Mouse (Mus musculus) testis, adult 2 months (tissue): ENCODE results near the gene Tnpo3. TPM values are rescaled to one million over a fixed set of nuclear protein-coding genes. Genes with fewer than 3 reads are reported as not detected.
"Not testable (repeated sequence)": the region's sequence is repeated elsewhere in the genome, so short reads cannot be mapped to it uniquely, and the experiment has no call there.

Experiments
- H3K27ac ChIP-seq: fragments of 200-500 bp; 2 replicates; pipeline ENCODE4 v1.5.1; 2012; ENCODE audit warnings: low read depth, low read length; ENCODE audit not compliant: control insufficient read depth, insufficient read depth
- H3K27me3 ChIP-seq: fragments of 200-500 bp; 2 replicates; pipeline ENCODE4 v1.6.1; 2012; ENCODE audit warnings: mild to moderate bottlenecking, low read length, moderate library complexity; ENCODE audit not compliant: control insufficient read depth, insufficient read depth
- H3K36me3 ChIP-seq: fragments of 200-500 bp; 2 replicates; pipeline ENCODE4 v1.6.1; 2012; ENCODE audit warnings: mild to moderate bottlenecking, low read length; ENCODE audit not compliant: control insufficient read depth, insufficient read depth
- H3K4me1 ChIP-seq: fragments of 200-500 bp; 2 replicates; pipeline ENCODE4 v1.6.1; 2012; ENCODE audit warnings: low read length; ENCODE audit not compliant: control insufficient read depth, insufficient read depth
- H3K4me3 ChIP-seq: fragments of 200-500 bp; 2 replicates; pipeline ENCODE4 v1.5.1; 2012; ENCODE audit warnings: low read depth, mild to moderate bottlenecking, low read length, moderate library complexity, mixed read lengths; ENCODE audit not compliant: control insufficient read depth
- CTCF ChIP-seq: fragments of 200-500 bp; IDR thresholded peaks from 2 replicates; pipeline ENCODE4 v1.5.1; 2012; ENCODE audit warnings: low read depth, mild to moderate bottlenecking, inconsistent platforms, low read length, moderate library complexity; ENCODE audit not compliant: control insufficient read depth, insufficient read depth, insufficient replicate concordance
- POLR2A ChIP-seq: fragments of 200-500 bp; IDR thresholded peaks from 2 replicates; pipeline ENCODE4 v1.6.1; 2012; ENCODE audit warnings: low read depth, mild to moderate bottlenecking, inconsistent platforms, low read length, moderate library complexity; ENCODE audit not compliant: control insufficient read depth
- polyA plus RNA-seq: library from polyadenylated mRNA; depleted of rRNA; stranded (reverse); fragments of >200 nt; gene quantifications from 2 replicates; pipeline ENCODE4 v1.2.3, GENCODE M21; 2012

Gene Tnpo3
- polyA plus RNA-seq, 1 experiment, result 28.9 TPM

- TF ChIP-seq CTCF (no peak), POLR2A (no peak)
- Histone ChIP-seq H3K27me3 (no peaks in the 10 kb centered on the region), H3K4me3 (no peak overlapping the region)
Observed at GRCm38 (mm10) chr6:29630216-29630615, 20.5 kb upstream of the Tnpo3 start.

GRCm38 (mm10) chr6:29627756-29628155, 18.1 kb upstream of the Tnpo3 start:
- H3K36me3 ChIP-seq, result no peaks in the 10 kb centered on the region
- H3K27ac ChIP-seq, result no peak overlapping the region
- TF ChIP-seq POLR2A, result no peak
- TF ChIP-seq CTCF, result no peak

More at GRCm38 (mm10) chr6:29630216-29630615, 20.5 kb upstream of the Tnpo3 start:
- peaks cover 4% of the 10 kb centered on the region; the same call in 1 of the 2 replicates for H3K4me1 ChIP-seq
- no peaks in the 10 kb centered on the region for H3K36me3 ChIP-seq
- H3K27ac ChIP-seq, result no peak overlapping the region

DNA sequence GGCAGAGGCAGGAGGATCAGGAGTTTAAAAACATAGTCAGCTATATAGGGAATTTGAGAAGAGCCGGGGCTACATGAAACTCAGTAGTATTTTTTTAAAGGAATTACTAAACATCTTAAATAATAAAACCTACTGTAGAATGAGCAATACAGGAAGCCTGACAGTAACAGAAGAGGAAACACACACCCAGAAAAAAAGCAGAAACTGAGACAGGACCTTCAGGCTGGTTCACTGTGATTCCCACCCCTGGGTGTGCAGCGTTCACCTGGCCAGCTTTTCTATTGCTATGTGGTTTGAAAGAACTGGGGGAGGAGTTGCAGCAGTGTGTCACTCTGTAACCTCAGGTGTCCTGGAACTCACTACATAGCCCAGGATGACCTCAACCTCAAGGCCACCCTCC, 14.2 kb upstream of the Tnpo3 start:
- no peaks in the 10 kb centered on the region for H3K27me3 ChIP-seq
- no peaks in the 10 kb centered on the region for H3K36me3 ChIP-seq
- peaks cover 9% of the 10 kb centered on the region for H3K4me1 ChIP-seq
- H3K27ac ChIP-seq, result no peak overlapping the region
- TF ChIP-seq POLR2A (no peak), CTCF (no peak)
- no peak overlapping the region for H3K4me3 ChIP-seq

More at GRCm38 (mm10) chr6:29627756-29628155, 18.1 kb upstream of the Tnpo3 start:
- Histone ChIP-seq H3K4me3 (no peak overlapping the region), H3K27me3 (no peaks in the 10 kb centered on the region), H3K4me1 (peaks cover 4% of the 10 kb centered on the region; the same call in 1 of the 2 replicates)

DNA sequence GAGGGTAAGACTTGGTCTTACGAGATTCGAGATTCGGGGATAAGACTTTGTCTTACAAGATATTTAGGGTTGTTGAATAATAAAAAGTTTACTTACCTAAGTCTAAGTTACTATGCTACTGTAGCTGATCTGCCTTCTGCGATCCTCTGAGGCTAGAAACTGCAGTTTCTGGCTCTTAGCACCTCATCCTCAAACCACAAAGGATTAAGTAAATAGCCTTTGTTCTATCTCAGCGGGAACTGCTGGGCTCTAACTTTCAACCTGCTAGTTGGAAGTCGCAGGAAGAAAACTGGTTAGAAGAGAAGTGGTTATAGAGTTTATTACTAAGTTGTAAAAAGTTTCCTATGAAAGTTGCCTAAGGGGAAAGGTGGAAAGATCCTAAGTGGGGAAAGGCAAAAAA, 12.6 kb upstream of the Tnpo3 start:
- H3K27ac ChIP-seq, result no peak overlapping the region
- TF ChIP-seq POLR2A, result no peak
- TF ChIP-seq CTCF, result no peak
- H3K27me3 ChIP-seq, result no peaks in the 10 kb centered on the region

GRCm38 (mm10) chr6:29620840-29621543, 11.3 kb upstream of the Tnpo3 start:
- H3K27me3 ChIP-seq, result no peaks in the 10 kb centered on the region
- TF ChIP-seq POLR2A (no peak), CTCF (no peak)
- peak overlapping the region; percentile 17 for H3K4me3 ChIP-seq
- no peak overlapping the region for H3K27ac ChIP-seq
- H3K36me3 ChIP-seq, result no peaks in the 10 kb centered on the region
- H3K4me1 ChIP-seq, result peaks cover 9% of the 10 kb centered on the region

More for the DNA sequence above, 12.6 kb upstream of the Tnpo3 start:
- no peaks in the 10 kb centered on the region for H3K36me3 ChIP-seq
- no peak overlapping the region for H3K4me3 ChIP-seq
- H3K4me1 ChIP-seq, result peaks cover 9% of the 10 kb centered on the region

DNA sequence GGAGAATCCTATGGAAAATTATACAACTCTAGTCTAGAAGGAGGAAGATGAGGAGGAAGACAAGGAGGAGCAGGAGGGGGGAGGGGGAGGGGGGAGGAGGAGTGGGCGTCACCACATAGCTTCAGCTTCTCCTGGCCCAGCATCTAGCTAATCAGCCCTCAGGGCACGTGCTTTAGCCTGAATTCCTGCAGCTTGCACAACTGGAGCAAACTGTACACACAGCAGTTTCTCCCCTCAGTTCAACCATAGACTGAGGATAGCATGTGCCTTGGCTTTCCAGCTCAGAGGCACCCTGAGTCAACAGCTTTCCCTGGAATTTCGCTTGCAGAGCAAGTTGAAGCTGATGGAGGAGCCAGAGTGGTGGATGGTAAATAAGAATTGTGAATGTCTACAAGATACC, 10.5 kb upstream of the Tnpo3 start:
- Histone ChIP-seq H3K4me3 (no peak overlapping the region), H3K36me3 (no peaks in the 10 kb centered on the region), H3K4me1 (peaks cover 9% of the 10 kb centered on the region), H3K27me3 (no peaks in the 10 kb centered on the region), H3K27ac (no peak overlapping the region)
- TF ChIP-seq POLR2A (no peak), CTCF (no peak)

DNA sequence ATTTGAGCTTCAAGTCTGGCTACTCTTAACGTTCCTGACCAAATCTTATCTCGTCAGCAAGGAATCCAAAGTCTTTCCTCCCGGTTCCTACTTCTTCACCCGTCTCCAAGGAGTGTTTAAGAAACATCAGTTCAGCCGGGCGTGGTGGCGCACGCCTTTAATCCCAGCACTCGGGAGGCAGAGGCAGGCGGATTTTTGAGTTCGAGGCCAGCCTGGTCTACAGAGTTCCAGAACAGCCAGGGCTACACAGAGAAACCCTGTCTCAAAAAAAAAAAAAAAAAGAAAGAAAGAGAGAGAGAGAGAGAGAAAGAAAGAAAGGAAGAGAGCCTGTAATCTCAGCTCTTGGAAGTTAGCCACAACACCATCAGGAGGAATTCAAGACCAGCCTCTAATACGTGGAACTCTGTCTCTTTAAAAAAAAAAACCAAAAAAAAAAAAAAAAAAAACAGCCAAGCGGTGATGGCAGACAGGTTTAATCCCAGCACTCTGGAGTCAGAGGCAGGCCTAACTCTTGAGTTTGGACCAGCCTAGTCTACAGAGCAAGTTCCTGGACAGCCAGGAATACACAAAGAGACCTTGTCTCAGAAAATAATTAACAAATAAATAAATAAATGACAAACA, 443 bp upstream of the Tnpo3 start:
- H3K4me3 ChIP-seq, result peak overlapping the region; percentile 99
- H3K4me1 ChIP-seq, H3K36me3 ChIP-seq, H3K27me3 ChIP-seq: not testable (repeated sequence)
- peak overlapping the region; percentile 82 for H3K27ac ChIP-seq
